In the genomic region with DNA sequence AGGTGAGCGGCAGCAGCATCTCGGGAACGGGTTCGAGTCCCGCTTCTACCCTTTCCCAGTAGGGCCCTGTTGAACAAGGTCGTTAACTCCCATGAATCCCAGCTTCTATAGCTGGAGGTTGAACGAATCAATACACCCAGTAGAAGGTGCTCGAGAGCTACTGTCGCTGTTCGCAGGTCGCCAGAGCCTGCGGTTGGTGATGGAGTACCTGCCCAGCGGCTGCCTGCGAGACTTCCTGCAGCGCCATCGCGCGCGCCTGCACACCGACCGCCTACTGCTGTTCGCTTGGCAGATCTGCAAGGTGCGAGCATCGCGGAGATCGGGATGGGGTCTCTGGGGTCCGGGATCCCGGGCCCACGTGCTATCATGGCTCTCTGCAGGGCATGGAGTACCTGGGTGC, we compare ENCODE assay signal across 8 mouse cellular contexts. TPM values are rescaled to one million over a fixed set of nuclear protein-coding genes. Genes with fewer than 3 reads are reported as not detected.
DNase-seq lines count a peak whose midpoint lies in the region; ATAC-seq and TF ChIP-seq lines count a peak whose summit lies in the region.

No protein-coding gene starts in this region.

- DNase-seq in heart, adult 8-10 months (ENCODE audit: low spot score) = no peak
- DNase-seq in ES-E14 (ENCODE audit: low read depth, low spot score) = no peak
- DNase-seq in midbrain, embryonic 10.5 days (ENCODE audit: low spot score) = no peak
- no peak for DNase-seq in adrenal gland, postnatal 14 days
- no peak for DNase-seq in layer of hippocampus, adult 11-12 months (ENCODE audit: low spot score)

- in situ Hi-C loops in ES-E14 (cut with MboI; ENCODE audit: low sequenced_read_pairs in 2 of 2, unreplicated experiment in 2 of 2) = no loop called here

- peak overlapping the region; percentile 56 for H3K4me2 ChIP-seq in heart, embryonic 11.5 days
- peak overlapping the region; percentile 57 for H3K4me2 ChIP-seq in forebrain, embryonic 15.5 days (replicated peaks)

- WGBS in heart, embryonic 11.5 days (ENCODE audit: insufficient replicate concordance) = 6% methylated on average over 29 of the region's 29 CpGs
- 4% methylated on average over 29 of the region's 29 CpGs for WGBS in forebrain, embryonic 15.5 days
- WGBS in midbrain, embryonic 10.5 days = 1% methylated on average over 29 of the region's 29 CpGs

- H3K4me1 ChIP-seq in heart, embryonic 11.5 days (ENCODE audit: control insufficient read depth, insufficient read depth, low read length) = peaks cover 15% of the 10 kb centered on the region
- H3K4me1 ChIP-seq in ES-E14 (ENCODE audit: control insufficient read depth in 2 of 2, insufficient read depth in 2 of 2, low read length in 2 of 2, poor library complexity in 1 of 2) = peaks cover 0 to 43% of the 10 kb centered on the region in 2 experiments; a peak in 2 of 4 replicates
- peaks cover 16% of the 10 kb centered on the region for H3K4me1 ChIP-seq in forebrain, embryonic 15.5 days
- peaks cover 39% of the 10 kb centered on the region for H3K4me1 ChIP-seq in midbrain, embryonic 10.5 days

- no peak overlapping the region for H3K9ac ChIP-seq in heart, embryonic 11.5 days (ENCODE audit: low read depth, low read length)
- H3K9ac ChIP-seq in ES-E14 (ENCODE audit: insufficient read depth, low read depth, low read length, poor library complexity, severe bottlenecking) = peak overlapping the region; percentile 38
- H3K9ac ChIP-seq in forebrain, embryonic 15.5 days (replicated peaks) = 0 out of 2 replicates have a peak overlapping the region, but pooled peaks have one; percentile 15

- peaks cover 100% of the 10 kb centered on the region for H3K27me3 ChIP-seq in heart, embryonic 11.5 days (ENCODE audit: control insufficient read depth, insufficient read depth, low read length)
- H3K27me3 ChIP-seq in forebrain, embryonic 15.5 days = peaks cover 100% of the 10 kb centered on the region
- H3K27me3 ChIP-seq in midbrain, embryonic 10.5 days (ENCODE audit: low read depth, poor library complexity, severe bottlenecking) = peaks cover 100% of the 10 kb centered on the region

- no peaks in the 10 kb centered on the region for H3K36me3 ChIP-seq in heart, embryonic 11.5 days (ENCODE audit: control insufficient read depth, insufficient read depth, low read length)
- H3K36me3 ChIP-seq in ES-E14 (ENCODE audit: control insufficient read depth, insufficient read depth, low read length, poor library complexity, severe bottlenecking) = peaks cover 12% of the 10 kb centered on the region
- H3K36me3 ChIP-seq in forebrain, embryonic 15.5 days = no peaks in the 10 kb centered on the region
- H3K36me3 ChIP-seq in midbrain, embryonic 10.5 days = no peaks in the 10 kb centered on the region

- H3K9me3 ChIP-seq in heart, embryonic 11.5 days (replicated peaks; ENCODE audit: control insufficient read depth, low read length) = no peaks in the 10 kb centered on the region
- H3K9me3 ChIP-seq in ES-E14 (ENCODE audit: control insufficient read depth, insufficient read depth, low read depth, low read length) = no peaks in the 10 kb centered on the region
- no peaks in the 10 kb centered on the region for H3K9me3 ChIP-seq in forebrain, embryonic 15.5 days
- no peaks in the 10 kb centered on the region for H3K9me3 ChIP-seq in midbrain, embryonic 10.5 days (replicated peaks)

- peak overlapping the region; percentile 15 for H3K4me3 ChIP-seq in heart, embryonic 11.5 days (ENCODE audit: low read depth, low read length)
- H3K4me3 ChIP-seq in ES-E14 (ENCODE audit: insufficient read depth in 1 of 2, low read depth in 1 of 2, low read length in 2 of 2, poor library complexity in 1 of 2, severe bottlenecking in 1 of 2) = peak overlapping the region; percentile 58 to 60
- peak overlapping the region; percentile 40 for H3K4me3 ChIP-seq in forebrain, embryonic 15.5 days
- H3K4me3 ChIP-seq in midbrain, embryonic 10.5 days = peak overlapping the region; percentile 41

- no peak overlapping the region for H3K27ac ChIP-seq in heart, embryonic 11.5 days (ENCODE audit: low read depth, low read length)
- no peak overlapping the region for H3K27ac ChIP-seq in ES-E14 (ENCODE audit: insufficient read depth, low read depth, low read length, poor library complexity, severe bottlenecking)
- H3K27ac ChIP-seq in forebrain, embryonic 15.5 days (replicated peaks) = no peak overlapping the region
- no peak overlapping the region for H3K27ac ChIP-seq in midbrain, embryonic 10.5 days (replicated peaks)

- no peak; the same call in 1 of the 2 replicates for ATAC-seq in heart, embryonic 11.5 days (replicated peaks; ENCODE audit: insufficient number of reproducible peaks, low FRiP score, low TSS enrichment)
- peak; percentile 26 for ATAC-seq in forebrain, embryonic 15.5 days (replicated peaks)
- no peak for ATAC-seq in megakaryocyte progenitor cell, adult 5-6 weeks (replicated peaks; ENCODE audit: poor library complexity)

TF ChIP-seq in ES-E14, 5 proteins besides CTCF, POLR2A, EP300 and RAD21:
- peak; percentile 29; the same call in 1 of the 2 replicates for TF ChIP-seq HCFC1 (IDR thresholded peaks at IDR 0.05; ENCODE audit: borderline replicate concordance, insufficient read depth, low read length)
- TF ChIP-seq ZNF384 (IDR thresholded peaks at IDR 0.05; ENCODE audit: low read depth, low read length) = no peak
- TF ChIP-seq CHD2 (IDR thresholded peaks at IDR 0.05; ENCODE audit: low read depth, low read length) = no peak
- TF ChIP-seq ZC3H11A (IDR thresholded peaks at IDR 0.05; ENCODE audit: borderline replicate concordance, low read depth, low read length) = no peak

RNA-seq across cellular contexts. Expression of a gene that starts 3.4 kb away (rescaled TPM):
- 0.61 and 0.89 TPM in 2 replicates for polyA plus RNA-seq in heart, embryonic 11.5 days (2014; fragmentation: Nextera tagmentation; extraction: Ambion mirVana)
- 1 to 10 TPM; 2.2 to 4.6 (median 2.5) TPM for total RNA-seq in heart, adult 8-10 months (2022)
- 3.0 and 5.1 TPM in 2 replicates for total RNA-seq in ES-E14 (2012; rRNA removed)
- polyA plus RNA-seq in forebrain, embryonic 15.5 days (2015; fragmentation: Nextera tagmentation; extraction: Ambion mirVana) = 0.54 TPM in 1 of 2 replicates, not detected in the other
- polyA plus RNA-seq in midbrain, embryonic 10.5 days (2016; fragmentation: Nextera tagmentation; extraction: Ambion mirVana) = 0.30 and 0.37 TPM in 2 replicates
- 7.1 and 7.2 TPM in 2 replicates for total RNA-seq in megakaryocyte progenitor cell, adult 5-6 weeks (2015)
- total RNA-seq in megakaryocyte progenitor cell, adult 5-6 weeks (2017) = 1.2 and 1.8 TPM in 2 replicates
- total RNA-seq in adrenal gland, postnatal 14 days (2021) = 8.0 and 9.8 TPM in 2 replicates

RNA-seq across cellular contexts. Expression of a gene that starts 9.5 kb away (rescaled TPM):
- 4.9 and 5.3 TPM in 2 replicates for polyA plus RNA-seq in heart, embryonic 11.5 days (2014; fragmentation: Nextera tagmentation; extraction: Ambion mirVana)
- total RNA-seq in heart, adult 8-10 months (2022) = 10 to 100 TPM in 1 of 4 experiments, 1 to 10 TPM in 3; 6.4 to 10.3 (median 7.6) TPM
- 19.0 and 27.3 TPM in 2 replicates for total RNA-seq in ES-E14 (2012; rRNA removed)
- 2.9 and 3.3 TPM in 2 replicates for polyA plus RNA-seq in forebrain, embryonic 15.5 days (2015; fragmentation: Nextera tagmentation; extraction: Ambion mirVana)
- 2.8 and 3.7 TPM in 2 replicates for polyA plus RNA-seq in midbrain, embryonic 10.5 days (2016; fragmentation: Nextera tagmentation; extraction: Ambion mirVana)
- total RNA-seq in megakaryocyte progenitor cell, adult 5-6 weeks (2015) = 9.3 and 11.8 TPM in 2 replicates
- 7.7 and 9.9 TPM in 2 replicates for total RNA-seq in megakaryocyte progenitor cell, adult 5-6 weeks (2017)
- total RNA-seq in adrenal gland, postnatal 14 days (2021) = 17.4 and 21.4 TPM in 2 replicates

RNA-seq across cellular contexts. Expression of a gene that starts 14.0 kb away (rescaled TPM):
- polyA plus RNA-seq in heart, embryonic 11.5 days (2014; fragmentation: Nextera tagmentation; extraction: Ambion mirVana) = 0.63 and 0.65 TPM in 2 replicates
- total RNA-seq in heart, adult 8-10 months (2022) = 1 to 10 TPM in 1 of 4 experiments, under 1 TPM in 3; 0.49 to 1.4 (median 0.57) TPM
- 3.0 and 9.1 TPM in 2 replicates for total RNA-seq in ES-E14 (2012; rRNA removed)
- 23.3 and 23.6 TPM in 2 replicates for polyA plus RNA-seq in forebrain, embryonic 15.5 days (2015; fragmentation: Nextera tagmentation; extraction: Ambion mirVana)
- 4.6 and 8.1 TPM in 2 replicates for polyA plus RNA-seq in midbrain, embryonic 10.5 days (2016; fragmentation: Nextera tagmentation; extraction: Ambion mirVana)
- 0.64 and 1.8 TPM in 2 replicates for total RNA-seq in megakaryocyte progenitor cell, adult 5-6 weeks (2015)
- 0.79 and 0.98 TPM in 2 replicates for total RNA-seq in megakaryocyte progenitor cell, adult 5-6 weeks (2017)
- 7.2 and 7.7 TPM in 2 replicates for total RNA-seq in adrenal gland, postnatal 14 days (2021)

RNA-seq across cellular contexts. Expression of a gene that starts 16.0 kb away (rescaled TPM):
- polyA plus RNA-seq in heart, embryonic 11.5 days (2014; fragmentation: Nextera tagmentation; extraction: Ambion mirVana) = 1.4 and 1.8 TPM in 2 replicates
- 1 to 10 TPM; 4.0 to 6.9 (median 5.3) TPM for total RNA-seq in heart, adult 8-10 months (2022)
- 1.1 and 1.3 TPM in 2 replicates for total RNA-seq in ES-E14 (2012; rRNA removed)
- 0.42 and 0.46 TPM in 2 replicates for polyA plus RNA-seq in forebrain, embryonic 15.5 days (2015; fragmentation: Nextera tagmentation; extraction: Ambion mirVana)
- polyA plus RNA-seq in midbrain, embryonic 10.5 days (2016; fragmentation: Nextera tagmentation; extraction: Ambion mirVana) = 0.67 and 0.89 TPM in 2 replicates
- total RNA-seq in megakaryocyte progenitor cell, adult 5-6 weeks (2015) = 0.15 and 0.54 TPM in 2 replicates
- 0.12 and 0.34 TPM in 2 replicates for total RNA-seq in megakaryocyte progenitor cell, adult 5-6 weeks (2017)
- total RNA-seq in adrenal gland, postnatal 14 days (2021) = 5.4 and 7.4 TPM in 2 replicates

RNA-seq across cellular contexts. Expression of a gene that starts 39.9 kb away (rescaled TPM):
- polyA plus RNA-seq in heart, embryonic 11.5 days (2014; fragmentation: Nextera tagmentation; extraction: Ambion mirVana) = 0.83 and 1.2 TPM in 2 replicates
- total RNA-seq in heart, adult 8-10 months (2022) = 1 to 10 TPM in 1 of 4 experiments, under 1 TPM in 3; 0.14 to 1.5 (median 0.68) TPM
- total RNA-seq in ES-E14 (2012; rRNA removed) = 21.9 and 45.1 TPM in 2 replicates
- polyA plus RNA-seq in forebrain, embryonic 15.5 days (2015; fragmentation: Nextera tagmentation; extraction: Ambion mirVana) = 70.9 and 71.7 TPM in 2 replicates
- 17.7 and 25.4 TPM in 2 replicates for polyA plus RNA-seq in midbrain, embryonic 10.5 days (2016; fragmentation: Nextera tagmentation; extraction: Ambion mirVana)
- 49.8 and 51.5 TPM in 2 replicates for total RNA-seq in megakaryocyte progenitor cell, adult 5-6 weeks (2015)
- total RNA-seq in megakaryocyte progenitor cell, adult 5-6 weeks (2017) = 83.6 and 91.1 TPM in 2 replicates
- 5.4 and 13.9 TPM in 2 replicates for total RNA-seq in adrenal gland, postnatal 14 days (2021)
